Mouse (Mus musculus) induced T-regulatory cell, adult 2 months (primary cell): ENCODE results near the gene Gm15448.
"Not testable (repeated sequence)": the region's sequence is repeated elsewhere in the genome, so short reads cannot be mapped to it uniquely, and the experiment has no call there.

ENCODE experiments used
- DNase-seq: peaks from one replicate; pipeline ENCODE4 v3.0.0-alpha.2; 2012; ENCODE audit warnings: low read depth

The Gm15448 gene

GRCm38 (mm10) chr7:3825599-3825998 is at the start of gene Gm15448:
Gene Gm15448 (minus strand): TSS chr7:3825687.
- DNase-seq: not testable (repeated sequence)

DNA sequence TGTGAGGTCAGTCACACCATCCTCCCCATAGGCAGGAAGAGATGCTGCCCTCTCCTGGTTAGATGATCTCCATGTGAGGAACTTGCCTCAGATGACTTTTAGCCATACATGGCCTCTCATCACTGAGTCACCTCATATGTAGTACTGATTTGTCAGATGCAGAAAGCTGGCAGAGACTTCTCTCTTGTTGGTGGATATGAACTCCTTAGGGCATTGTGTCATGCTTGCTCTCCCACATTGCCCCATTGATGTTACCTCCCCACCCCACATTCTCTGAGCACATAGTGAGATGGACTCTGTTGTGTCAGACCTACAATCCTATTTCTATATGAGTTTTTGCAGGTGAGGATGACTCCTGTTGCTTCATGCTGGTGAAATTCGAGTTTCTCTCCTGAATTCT is 49.5 kb upstream of the Gm15448 start:
- DNase-seq: not testable (repeated sequence)

- DNase-seq: not testable (repeated sequence)
Measured at GRCm38 (mm10) chr7:3844951-3845350, 19.5 kb upstream of the Gm15448 start, which contains the start of gene Pira2. Gene Pira2 (minus strand): TSS chr7:3845051.

- not testable (repeated sequence) for DNase-seq
Measured at GRCm38 (mm10) chr7:3837854-3838253, 12.4 kb upstream of the Gm15448 start.

GRCm38 (mm10) chr7:3830633-3831032 is 5.1 kb upstream of the Gm15448 start:
- DNase-seq: not testable (repeated sequence)

GRCm38 (mm10) chr7:3811912-3812311 is 13.6 kb downstream of the Gm15448 start:
- not testable (repeated sequence) for DNase-seq

DNA sequence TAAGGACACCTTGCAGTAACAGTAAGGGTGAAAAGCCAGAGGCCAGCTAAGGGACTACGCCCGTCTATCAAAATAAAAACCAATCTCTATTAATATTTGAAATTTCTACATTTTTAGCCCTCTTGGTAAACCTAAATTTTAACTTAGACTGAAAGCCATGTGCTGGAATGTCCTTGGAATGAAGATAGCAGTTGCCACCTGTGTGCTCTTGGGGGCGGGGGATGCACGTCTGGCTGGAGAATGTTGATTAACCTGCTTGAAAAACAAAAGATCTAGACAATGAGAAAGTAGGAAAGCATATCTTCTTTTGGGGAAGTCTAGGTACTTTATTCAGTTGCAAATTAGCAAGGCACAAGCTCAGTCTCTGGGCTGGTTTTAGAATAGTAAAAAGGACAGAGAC is 22.6 kb downstream of the Gm15448 start:
- not testable (repeated sequence) for DNase-seq

GRCm38 (mm10) chr7:3799940-3800339 is 25.5 kb downstream of the Gm15448 start:
- DNase-seq: not testable (repeated sequence)

- not testable (repeated sequence) for DNase-seq
Measured at GRCm38 (mm10) chr7:3796286-3796685, 29.2 kb downstream of the Gm15448 start.
